Mouse (Mus musculus): ENCODE results near the gene Sertad1. TPM values are rescaled to one million over a fixed set of nuclear protein-coding genes. Genes with fewer than 3 reads are reported as not detected.

Sertad1 gene
- polyA plus RNA-seq, 1 experiment = 44.6 TPM

GRCm38 (mm10) chr7:27514961-27515360 is 28.3 kb downstream of the Sertad1 start:
- H3K4me2 ChIP-seq (ENCODE audit: low read depth) = no peak overlapping the region
- H3K36me3 ChIP-seq (ENCODE audit: control insufficient read depth, insufficient read depth) = no peaks in the 10 kb centered on the region
- no peak for TF ChIP-seq E2F4 (IDR thresholded peaks at IDR 0.05; ENCODE audit: insufficient read depth)
- TF ChIP-seq USF1 (IDR thresholded peaks at IDR 0.05; ENCODE audit: low read depth) = no peak
- TF ChIP-seq MAX (IDR thresholded peaks at IDR 0.05; ENCODE audit: low read depth) = no peak
- TF ChIP-seq REST (IDR thresholded peaks at IDR 0.05; ENCODE audit: insufficient read depth, insufficient read length) = no peak
- no peak for TF ChIP-seq CEBPB (IDR thresholded peaks at IDR 0.05; ENCODE audit: insufficient read depth, poor library complexity, severe bottlenecking)
- H3ac ChIP-seq (ENCODE audit: control insufficient read depth, insufficient read length) = no peak overlapping the region
- peaks cover 5% of the 10 kb centered on the region for H3K79me2 ChIP-seq (ENCODE audit: control insufficient read depth, insufficient read depth)
- no peak overlapping the region for H3K4me3 ChIP-seq
- no peaks in the 10 kb centered on the region for H3K27me3 ChIP-seq (ENCODE audit: control insufficient read depth, insufficient read depth, insufficient read length)

GRCm38 (mm10) chr7:27518314-27518713 is 31.6 kb downstream of the Sertad1 start:
- Histone ChIP-seq H3K27me3 (ENCODE audit: control insufficient read depth, insufficient read depth, insufficient read length) (no peaks in the 10 kb centered on the region), H3K36me3 (ENCODE audit: control insufficient read depth, insufficient read depth) (no peaks in the 10 kb centered on the region), H3K4me2 (ENCODE audit: low read depth) (no peak overlapping the region), H3K4me3 (no peak overlapping the region), H3K79me2 (ENCODE audit: control insufficient read depth, insufficient read depth) (no peaks in the 10 kb centered on the region), H3ac (ENCODE audit: control insufficient read depth, insufficient read length) (no peak overlapping the region)
- no peak for TF ChIP-seq TCF3 (IDR thresholded peaks at IDR 0.05; ENCODE audit: insufficient read length, low read depth)
- no peak for TF ChIP-seq MYOG (IDR thresholded peaks at IDR 0.05; ENCODE audit: control insufficient read depth in 1 of 3, insufficient read depth in 1 of 3, insufficient read length in 2 of 3, low read depth in 2 of 3)
- TF ChIP-seq MAX (IDR thresholded peaks at IDR 0.05; ENCODE audit: low read depth) = no peak
- TF ChIP-seq POLR2AphosphoS2 (IDR thresholded peaks at IDR 0.05; ENCODE audit: insufficient read length, low read depth) = no peak
- TF ChIP-seq MYOD1 (IDR thresholded peaks at IDR 0.05; ENCODE audit: control insufficient read depth in 1 of 3, insufficient read length in 2 of 3, low read depth in 2 of 3) = no peak
- TF ChIP-seq SRF (IDR thresholded peaks at IDR 0.05; ENCODE audit: control insufficient read depth, insufficient read length, low read depth) = no peak
- no peak for TF ChIP-seq CEBPB (IDR thresholded peaks at IDR 0.05; ENCODE audit: insufficient read depth, poor library complexity, severe bottlenecking)

- Histone ChIP-seq H3K4me2 (ENCODE audit: low read depth) (no peak overlapping the region), H3K27me3 (ENCODE audit: control insufficient read depth, insufficient read depth, insufficient read length) (no peaks in the 10 kb centered on the region), H3K36me3 (ENCODE audit: control insufficient read depth, insufficient read depth) (no peaks in the 10 kb centered on the region), H3ac (ENCODE audit: control insufficient read depth, insufficient read length) (no peak overlapping the region), H3K4me3 (no peak overlapping the region), H3K79me2 (ENCODE audit: control insufficient read depth, insufficient read depth) (no peaks in the 10 kb centered on the region)
- TF ChIP-seq MYOG (IDR thresholded peaks at IDR 0.05; ENCODE audit: control insufficient read depth in 1 of 3, insufficient read depth in 1 of 3, insufficient read length in 2 of 3, low read depth in 2 of 3) (no peak), MAX (IDR thresholded peaks at IDR 0.05; ENCODE audit: low read depth) (no peak), POLR2A (IDR thresholded peaks at IDR 0.05; ENCODE audit: insufficient read length, low read depth) (no peak), TCF3 (IDR thresholded peaks at IDR 0.05; ENCODE audit: insufficient read length, low read depth) (no peak), POLR2AphosphoS2 (IDR thresholded peaks at IDR 0.05; ENCODE audit: insufficient read length, low read depth) (no peak), USF1 (IDR thresholded peaks at IDR 0.05; ENCODE audit: low read depth) (no peak), MYOD1 (IDR thresholded peaks at IDR 0.05; ENCODE audit: control insufficient read depth in 1 of 3, insufficient read length in 2 of 3, low read depth in 2 of 3) (no peak), SRF (IDR thresholded peaks at IDR 0.05; ENCODE audit: control insufficient read depth, insufficient read length, low read depth) (no peak), REST (IDR thresholded peaks at IDR 0.05; ENCODE audit: insufficient read depth, insufficient read length) (no peak), CEBPB (IDR thresholded peaks at IDR 0.05; ENCODE audit: insufficient read depth, poor library complexity, severe bottlenecking) (no peak), E2F4 (IDR thresholded peaks at IDR 0.05; ENCODE audit: insufficient read depth) (no peak), TCF12 (IDR thresholded peaks at IDR 0.05; ENCODE audit: insufficient read depth, poor library complexity, severe bottlenecking) (no peak)
Measured at GRCm38 (mm10) chr7:27520104-27520503, 33.4 kb downstream of the Sertad1 start.

- no peak overlapping the region for H3ac ChIP-seq (ENCODE audit: control insufficient read depth, insufficient read length)
- no peak overlapping the region for H3K4me3 ChIP-seq
- no peaks in the 10 kb centered on the region for H3K27me3 ChIP-seq (ENCODE audit: control insufficient read depth, insufficient read depth, insufficient read length)
- no peaks in the 10 kb centered on the region for H3K36me3 ChIP-seq (ENCODE audit: control insufficient read depth, insufficient read depth)
- TF ChIP-seq MYOG (IDR thresholded peaks at IDR 0.05; ENCODE audit: control insufficient read depth in 1 of 3, insufficient read depth in 1 of 3, insufficient read length in 2 of 3, low read depth in 2 of 3) (no peak), REST (IDR thresholded peaks at IDR 0.05; ENCODE audit: insufficient read depth, insufficient read length) (no peak), TCF3 (IDR thresholded peaks at IDR 0.05; ENCODE audit: insufficient read length, low read depth) (no peak), TCF12 (IDR thresholded peaks at IDR 0.05; ENCODE audit: insufficient read depth, poor library complexity, severe bottlenecking) (no peak), MYOD1 (IDR thresholded peaks at IDR 0.05; ENCODE audit: control insufficient read depth in 1 of 3, insufficient read length in 2 of 3, low read depth in 2 of 3) (no peak), CEBPB (IDR thresholded peaks at IDR 0.05; ENCODE audit: insufficient read depth, poor library complexity, severe bottlenecking) (no peak), E2F4 (IDR thresholded peaks at IDR 0.05; ENCODE audit: insufficient read depth) (no peak), POLR2A (IDR thresholded peaks at IDR 0.05; ENCODE audit: insufficient read length, low read depth) (no peak), MAX (IDR thresholded peaks at IDR 0.05; ENCODE audit: low read depth) (no peak), SRF (IDR thresholded peaks at IDR 0.05; ENCODE audit: control insufficient read depth, insufficient read length, low read depth) (no peak), POLR2AphosphoS2 (IDR thresholded peaks at IDR 0.05; ENCODE audit: insufficient read length, low read depth) (no peak)
- H3K4me2 ChIP-seq (ENCODE audit: low read depth) = no peak overlapping the region
- H3K79me2 ChIP-seq (ENCODE audit: control insufficient read depth, insufficient read depth) = no peaks in the 10 kb centered on the region
Measured at GRCm38 (mm10) chr7:27520599-27520998, 33.9 kb downstream of the Sertad1 start.

GRCm38 (mm10) chr7:27522967-27523366 is 36.3 kb downstream of the Sertad1 start, which contains the start of gene Hipk4:
TSS of gene Hipk4 (plus strand) at chr7:27523267.
- no peaks in the 10 kb centered on the region for H3K79me2 ChIP-seq (ENCODE audit: control insufficient read depth, insufficient read depth)
- no peaks in the 10 kb centered on the region for H3K27me3 ChIP-seq (ENCODE audit: control insufficient read depth, insufficient read depth, insufficient read length)
- H3K36me3 ChIP-seq (ENCODE audit: control insufficient read depth, insufficient read depth) = no peaks in the 10 kb centered on the region
- TF ChIP-seq POLR2AphosphoS2 (IDR thresholded peaks at IDR 0.05; ENCODE audit: insufficient read length, low read depth) = no peak
- TF ChIP-seq REST (IDR thresholded peaks at IDR 0.05; ENCODE audit: insufficient read depth, insufficient read length) = no peak
- TF ChIP-seq USF1 (IDR thresholded peaks at IDR 0.05; ENCODE audit: low read depth) = no peak
- TF ChIP-seq MAX (IDR thresholded peaks at IDR 0.05; ENCODE audit: low read depth) = no peak
- TF ChIP-seq MYOD1 (IDR thresholded peaks at IDR 0.05; ENCODE audit: control insufficient read depth in 1 of 3, insufficient read length in 2 of 3, low read depth in 2 of 3) = no peak
- TF ChIP-seq POLR2A (IDR thresholded peaks at IDR 0.05; ENCODE audit: insufficient read length, low read depth) = no peak
- TF ChIP-seq E2F4 (IDR thresholded peaks at IDR 0.05; ENCODE audit: insufficient read depth) = no peak
- no peak for TF ChIP-seq SRF (IDR thresholded peaks at IDR 0.05; ENCODE audit: control insufficient read depth, insufficient read length, low read depth)
- TF ChIP-seq MYOG (IDR thresholded peaks at IDR 0.05; ENCODE audit: control insufficient read depth in 1 of 3, insufficient read depth in 1 of 3, insufficient read length in 2 of 3, low read depth in 2 of 3) = no peak
- no peak for TF ChIP-seq TCF12 (IDR thresholded peaks at IDR 0.05; ENCODE audit: insufficient read depth, poor library complexity, severe bottlenecking)
- TF ChIP-seq TCF3 (IDR thresholded peaks at IDR 0.05; ENCODE audit: insufficient read length, low read depth) = no peak
- TF ChIP-seq CEBPB (IDR thresholded peaks at IDR 0.05; ENCODE audit: insufficient read depth, poor library complexity, severe bottlenecking) = no peak
- no peak within 1 kb of the TSS for H3K4me3 ChIP-seq
- no peak within 1 kb of the TSS for H3K4me2 ChIP-seq (ENCODE audit: low read depth)
- no peak within 1 kb of the TSS for H3ac ChIP-seq (ENCODE audit: control insufficient read depth, insufficient read length)

All from myocyte (in vitro differentiated cells).